Mouse (Mus musculus): Measurements from ENCODE around the gene Olfr135.

Gene Olfr135

GRCm38 (mm10) chr17:38204035-38204434 lies at the start of gene Olfr135:
Gene Olfr135, plus strand, starts transcription at chr17:38204335.
- DNase-seq (ENCODE audit: low spot score), result no peak

- no peak for DNase-seq (ENCODE audit: low spot score)
These were observed 33.0 kb upstream of the Olfr135 start, which contains the start of gene Olfr134 for GRCm38 (mm10) chr17:38171088-38171487. Gene Olfr134, plus strand, starts transcription at chr17:38171388.

Data from left cerebral cortex, adult 11 months (tissue).